Mouse (Mus musculus): ENCODE data around the gene Commd6.

Commd6 gene

GRCm38 (mm10) chr14:101640153-101640843 is at the start of gene Commd6:
TSS of gene Commd6 (minus strand) at chr14:101640686.
- DNase-seq = peak; percentile 91

GRCm38 (mm10) chr14:101688406-101688805 is 47.9 kb upstream of the Commd6 start:
- no peak for DNase-seq

GRCm38 (mm10) chr14:101687696-101688095 is 47.2 kb upstream of the Commd6 start:
- no peak for DNase-seq

DNA sequence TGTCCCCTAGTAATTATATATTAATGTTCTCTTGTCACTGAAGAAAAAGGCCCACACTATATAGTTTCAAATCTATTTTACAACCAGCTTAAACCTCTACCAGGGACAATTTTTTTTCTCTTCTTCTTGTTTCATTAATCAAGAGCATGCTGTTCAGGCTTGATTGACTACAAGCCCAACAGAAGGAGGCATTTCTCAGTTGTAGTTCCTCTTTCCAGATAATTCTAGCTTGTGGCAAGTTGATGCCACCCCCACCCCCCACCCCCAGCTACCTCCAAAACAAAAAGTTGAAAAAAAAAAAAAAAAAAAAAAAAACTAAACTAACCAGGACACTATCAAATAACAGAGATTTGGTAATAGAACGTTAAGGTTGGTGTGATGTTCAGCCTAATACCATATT is 31.7 kb upstream of the Commd6 start:
- no peak for DNase-seq

DNA sequence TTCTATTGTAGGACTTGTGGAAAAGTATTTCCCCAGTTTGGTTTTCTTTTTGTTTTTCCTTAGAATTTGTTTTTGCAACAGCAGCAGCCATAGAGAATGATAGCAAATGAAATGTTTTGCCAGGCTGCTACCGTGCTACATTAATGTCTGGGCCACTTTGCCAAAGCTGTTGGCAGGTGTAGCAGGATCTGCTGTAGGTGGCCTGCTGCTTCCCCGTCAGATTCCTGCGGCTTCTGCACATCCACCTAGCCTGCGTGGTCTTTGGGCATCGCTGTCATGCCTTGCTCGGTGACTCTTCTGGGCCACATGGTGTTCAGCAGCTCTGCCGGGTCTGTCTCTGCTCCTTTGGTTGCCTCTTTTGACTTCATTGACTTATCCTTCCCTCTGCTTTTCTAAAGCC is 28.1 kb upstream of the Commd6 start:
- no peak for DNase-seq

GRCm38 (mm10) chr14:101666536-101666935 is 26.1 kb upstream of the Commd6 start:
- no peak for DNase-seq

DNA sequence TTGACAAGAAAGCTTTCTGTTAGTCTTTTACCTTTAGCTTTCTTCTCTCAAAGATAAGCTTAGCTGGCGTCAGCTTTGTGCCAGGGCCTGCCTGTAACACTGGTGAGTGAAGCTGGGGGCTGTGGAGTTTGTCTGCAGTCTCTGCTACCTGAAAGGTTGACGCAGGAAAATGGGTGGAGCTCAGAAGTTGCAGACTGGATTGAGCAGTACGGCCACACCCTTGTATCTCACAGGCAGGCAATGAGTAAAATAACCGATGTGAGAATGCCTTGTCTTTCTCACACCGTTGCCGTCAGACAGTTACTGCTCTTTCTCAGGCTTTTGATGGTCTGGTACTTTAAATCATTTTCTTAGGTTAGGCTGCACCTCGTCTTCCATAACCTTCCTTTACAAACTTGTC is 25.6 kb upstream of the Commd6 start:
- no peak for DNase-seq

DNA sequence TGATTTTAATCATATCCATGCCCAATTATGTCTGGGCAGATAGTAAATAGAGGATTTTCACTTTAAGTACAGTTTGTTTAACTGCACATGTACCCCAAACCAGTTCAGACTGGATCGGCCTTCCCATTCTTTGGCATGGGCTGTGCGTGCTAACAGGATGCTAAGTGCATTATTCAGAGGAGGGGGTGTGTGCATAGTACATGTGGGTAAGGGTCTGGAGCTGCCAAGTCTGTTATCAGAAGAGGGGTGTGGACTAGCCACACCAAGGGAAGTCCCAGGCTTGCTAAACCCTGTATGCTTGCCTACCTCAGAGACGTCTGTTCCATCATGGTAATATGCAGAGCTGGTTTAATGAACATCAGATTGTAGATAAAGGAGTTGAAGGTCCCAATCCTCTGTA is 23.8 kb upstream of the Commd6 start:
- DNase-seq = no peak

DNA sequence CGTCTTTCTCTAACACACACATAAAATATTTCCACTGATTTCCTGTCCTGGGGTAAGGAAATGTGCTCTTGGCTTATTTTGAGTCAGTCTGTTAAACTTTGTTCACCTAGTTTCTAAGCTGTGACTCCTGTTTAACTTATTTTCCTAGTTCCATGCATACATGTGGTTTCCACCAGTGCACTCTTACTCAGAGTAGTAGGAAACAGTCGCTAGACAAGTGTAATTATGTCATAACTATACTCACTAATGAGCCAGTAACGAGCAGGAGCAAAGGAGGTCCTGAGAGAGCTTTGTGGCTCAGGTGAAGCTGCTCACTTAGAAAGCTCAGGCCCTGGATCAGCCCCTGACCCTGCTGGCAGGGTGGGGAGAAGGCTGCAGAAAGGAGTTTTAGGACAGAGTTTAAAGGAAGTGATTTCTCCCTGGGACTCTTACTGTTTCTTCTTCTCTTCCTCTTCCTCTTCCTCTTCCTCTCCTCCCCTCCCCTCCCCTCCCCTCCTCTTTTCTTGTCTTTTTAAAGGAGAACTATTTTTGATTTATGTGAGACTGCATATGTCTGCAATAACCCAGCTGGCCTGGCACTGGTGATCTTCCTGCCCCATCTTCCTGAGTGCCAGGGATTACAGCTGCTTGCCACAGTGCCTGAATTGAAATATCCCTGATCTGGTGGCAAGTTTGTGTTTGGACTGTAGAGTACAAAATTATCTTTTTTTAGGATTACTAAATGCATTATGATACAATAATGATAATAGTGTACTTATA is 21.3 kb upstream of the Commd6 start:
- no peak for DNase-seq

- no peak for DNase-seq
Observed at GRCm38 (mm10) chr14:101656307-101656706, 15.8 kb upstream of the Commd6 start.

DNA sequence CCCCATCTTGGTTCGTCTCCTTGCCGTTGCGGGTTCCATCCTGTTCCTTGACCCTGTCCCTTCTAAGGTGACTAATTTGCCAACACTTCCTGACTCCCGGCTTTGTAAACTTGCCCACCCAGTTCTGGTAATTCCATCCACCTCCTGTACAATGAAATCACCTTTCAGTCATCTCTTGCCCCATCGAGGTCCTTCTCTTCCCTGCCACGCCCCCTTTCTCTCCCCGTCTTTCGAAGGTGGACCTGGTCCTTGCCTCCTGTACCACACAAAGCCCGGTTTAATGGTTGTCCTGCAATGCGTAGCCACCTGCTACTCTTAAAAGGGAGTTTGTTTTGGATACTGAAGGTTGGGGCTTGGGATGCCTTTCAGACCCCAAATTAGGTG is 14.0 kb upstream of the Commd6 start:
- no peak for DNase-seq

- peak; percentile 93 for DNase-seq
Observed at GRCm38 (mm10) chr14:101653581-101654525, 13.4 kb upstream of the Commd6 start, which contains the start of gene Uchl3. TSS of gene Uchl3 (plus strand) at chr14:101653967.

DNA sequence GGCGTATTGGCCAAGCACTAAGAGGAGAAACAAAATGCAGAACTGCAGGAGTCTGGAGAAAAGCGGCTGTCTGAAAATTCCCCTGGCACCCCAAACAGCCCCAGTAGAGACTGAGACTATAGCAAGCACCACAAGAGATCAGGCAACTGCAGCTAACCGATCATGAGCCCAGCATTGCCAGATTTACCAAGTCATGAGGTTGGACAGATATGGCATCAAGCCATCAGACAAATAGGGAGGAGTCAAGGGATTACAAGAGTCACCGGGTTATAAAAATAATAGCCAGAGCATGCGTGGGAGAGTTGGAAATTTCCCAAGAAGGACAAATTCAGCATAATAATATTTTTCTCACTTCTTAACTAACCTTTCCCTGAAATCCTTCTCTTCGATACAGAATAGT is 12.1 kb upstream of the Commd6 start:
- DNase-seq = no peak

DNA sequence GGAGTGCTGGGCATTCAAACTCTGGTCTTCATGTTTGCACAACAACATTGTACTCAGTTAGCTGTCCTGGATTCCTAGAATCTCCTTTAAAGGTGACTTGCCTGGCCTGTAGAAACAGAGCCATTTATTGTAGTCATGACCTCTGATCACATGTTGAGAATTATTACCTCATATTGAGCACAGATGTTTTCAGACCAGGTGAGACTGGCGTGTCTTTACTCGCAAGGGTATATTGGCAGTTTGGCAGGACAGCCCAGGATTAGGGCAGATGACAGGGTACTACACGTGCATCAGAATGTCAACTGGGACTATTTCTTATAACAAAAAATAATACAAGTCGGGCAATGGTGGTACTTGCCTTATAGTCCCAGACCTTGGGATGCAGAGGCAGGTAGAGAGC is 10.1 kb upstream of the Commd6 start:
- DNase-seq = no peak

DNA sequence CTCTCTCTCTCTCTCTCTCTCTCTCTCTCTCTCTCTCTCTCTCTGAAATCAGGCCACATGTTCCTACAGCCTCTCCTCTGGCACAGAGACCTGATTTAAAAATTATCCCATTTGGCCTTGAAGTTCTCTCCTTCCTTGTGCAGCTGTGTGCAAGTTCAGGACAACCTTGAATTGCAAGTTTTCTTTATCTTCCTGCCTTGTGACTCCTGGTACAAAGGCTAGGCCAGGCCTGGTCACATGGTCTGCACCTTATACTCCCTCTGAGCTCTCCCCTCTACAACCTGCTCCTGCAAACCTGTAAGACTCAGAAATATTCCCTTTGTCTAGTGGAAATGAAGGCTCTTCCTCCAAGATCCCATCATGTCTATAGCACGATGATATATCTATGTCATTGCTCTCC is 4.5 kb upstream of the Commd6 start:
- DNase-seq = no peak

DNA sequence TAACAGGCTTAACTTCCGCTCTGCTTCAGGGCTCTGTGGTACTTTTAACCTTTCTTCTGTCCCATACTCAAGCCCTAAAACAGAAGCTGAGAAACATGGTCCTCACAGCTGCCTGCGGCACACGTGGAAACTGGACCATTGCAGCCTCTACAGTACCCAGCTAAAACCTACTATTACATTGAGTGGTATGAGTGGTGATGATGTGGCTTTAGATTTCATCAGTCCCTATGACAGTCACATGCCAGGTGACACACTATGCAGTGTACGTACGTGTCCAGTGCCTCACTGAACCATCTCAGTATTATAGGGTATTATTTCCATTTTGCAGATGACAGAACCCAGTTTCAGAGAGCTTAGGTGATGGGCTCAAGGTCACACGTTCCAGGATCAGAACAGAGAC is 3.1 kb downstream of the Commd6 start:
- no peak for DNase-seq

DNA sequence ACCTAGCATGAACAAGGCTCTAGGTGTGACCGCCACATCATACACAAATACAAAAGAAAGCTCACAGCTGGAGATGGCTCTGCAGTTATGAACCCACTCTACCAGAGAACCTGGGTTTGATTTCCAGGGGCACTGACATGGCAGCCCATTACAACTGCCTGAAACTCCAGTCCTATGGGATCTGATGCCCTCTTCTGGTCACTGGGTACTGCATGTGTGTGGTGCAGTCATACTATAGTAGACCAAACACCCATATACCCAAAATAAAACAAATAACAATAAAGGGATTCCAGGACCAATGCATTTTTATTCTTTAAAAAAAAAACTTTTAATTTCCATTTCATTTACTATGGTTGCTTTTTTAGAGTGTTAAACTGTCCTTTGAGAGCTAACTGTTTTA is 4.7 kb downstream of the Commd6 start:
- no peak for DNase-seq

DNA sequence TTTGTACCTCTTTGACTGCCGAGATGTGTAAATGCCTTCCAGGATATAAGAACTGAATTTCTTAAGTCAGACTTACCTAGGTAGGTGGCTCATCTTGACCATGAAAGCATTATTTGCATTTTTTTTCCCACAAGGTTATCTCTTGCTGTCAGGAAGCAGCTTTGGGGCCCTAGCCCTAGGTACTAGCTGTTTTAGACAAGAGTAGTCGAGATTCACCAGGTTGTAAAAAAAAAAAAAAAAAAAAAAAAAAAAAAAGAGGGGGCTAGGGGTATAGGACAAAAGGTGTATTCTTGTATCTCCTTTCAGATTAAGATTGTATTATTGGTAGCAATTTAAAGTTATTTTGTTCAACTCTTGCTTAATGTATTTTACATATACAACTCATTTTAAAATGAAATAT is 9.9 kb downstream of the Commd6 start:
- no peak for DNase-seq

DNA sequence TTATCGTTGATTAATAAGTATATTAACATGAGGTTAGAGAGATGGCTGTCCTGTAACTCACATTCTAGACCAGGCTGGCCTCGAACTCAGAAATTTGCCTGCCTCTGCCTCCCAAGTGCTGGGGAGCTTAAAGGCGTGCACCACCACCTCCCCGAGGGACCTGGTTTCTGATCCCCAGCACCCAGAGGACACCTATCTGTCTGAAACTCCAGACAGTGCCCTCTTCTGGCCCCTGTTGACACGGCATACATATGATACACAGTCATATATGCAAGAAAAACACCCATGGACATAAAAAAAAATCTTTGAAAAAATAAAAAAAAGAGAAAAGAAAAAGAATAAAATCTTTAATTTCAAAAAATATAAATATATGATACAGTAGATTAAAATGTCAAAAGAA is 22.8 kb downstream of the Commd6 start:
- no peak for DNase-seq

DNA sequence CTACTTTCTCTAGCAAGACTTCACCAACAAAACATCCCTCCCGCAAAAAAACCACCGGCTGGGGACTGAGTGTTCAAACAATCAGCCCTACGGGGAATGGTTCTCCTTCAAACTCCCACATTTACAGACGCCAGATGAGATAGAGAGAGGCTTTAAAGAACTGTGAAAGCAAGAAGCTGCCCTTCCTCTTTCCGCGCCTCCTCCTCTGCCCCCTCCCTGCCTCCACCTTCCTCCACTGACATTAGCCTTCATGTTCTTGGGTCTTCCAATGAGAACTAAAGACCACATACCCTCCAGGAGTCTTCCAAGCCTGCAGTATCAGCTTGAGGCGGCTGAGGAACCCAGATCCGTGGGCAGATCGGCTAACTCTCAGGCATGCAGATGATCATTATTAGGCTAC is 24.3 kb downstream of the Commd6 start:
- no peak for DNase-seq

DNA sequence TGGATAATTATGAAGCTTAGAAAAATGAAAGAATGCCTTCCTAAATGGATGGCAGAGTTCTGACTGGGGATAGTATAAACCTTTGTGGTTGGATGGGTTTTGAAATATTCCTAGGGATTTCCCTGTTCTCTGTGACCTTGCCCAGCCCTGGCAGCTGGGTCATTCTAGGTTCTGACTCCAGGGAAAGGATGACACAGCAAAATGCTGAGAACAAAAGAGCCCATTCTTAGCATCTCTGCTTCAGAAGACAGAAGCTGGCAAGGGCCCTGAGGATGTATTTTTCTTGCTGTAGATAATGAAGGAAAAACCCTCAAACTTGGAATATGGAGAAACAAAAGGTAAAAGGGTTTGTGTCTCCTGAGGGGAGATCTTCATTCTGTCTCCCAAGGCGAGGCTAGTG is 27.3 kb downstream of the Commd6 start:
- no peak for DNase-seq

- no peak for DNase-seq
Observed at GRCm38 (mm10) chr14:101610701-101611100, 29.8 kb downstream of the Commd6 start.
